Mouse (Mus musculus) right cerebral cortex, postnatal 25 days (tissue): ENCODE measurements around the gene Alg11.

Experiments used
- DNase-seq: peaks from one replicate; pipeline ENCODE4 v3.0.0; 2022

The Alg11 gene

DNA sequence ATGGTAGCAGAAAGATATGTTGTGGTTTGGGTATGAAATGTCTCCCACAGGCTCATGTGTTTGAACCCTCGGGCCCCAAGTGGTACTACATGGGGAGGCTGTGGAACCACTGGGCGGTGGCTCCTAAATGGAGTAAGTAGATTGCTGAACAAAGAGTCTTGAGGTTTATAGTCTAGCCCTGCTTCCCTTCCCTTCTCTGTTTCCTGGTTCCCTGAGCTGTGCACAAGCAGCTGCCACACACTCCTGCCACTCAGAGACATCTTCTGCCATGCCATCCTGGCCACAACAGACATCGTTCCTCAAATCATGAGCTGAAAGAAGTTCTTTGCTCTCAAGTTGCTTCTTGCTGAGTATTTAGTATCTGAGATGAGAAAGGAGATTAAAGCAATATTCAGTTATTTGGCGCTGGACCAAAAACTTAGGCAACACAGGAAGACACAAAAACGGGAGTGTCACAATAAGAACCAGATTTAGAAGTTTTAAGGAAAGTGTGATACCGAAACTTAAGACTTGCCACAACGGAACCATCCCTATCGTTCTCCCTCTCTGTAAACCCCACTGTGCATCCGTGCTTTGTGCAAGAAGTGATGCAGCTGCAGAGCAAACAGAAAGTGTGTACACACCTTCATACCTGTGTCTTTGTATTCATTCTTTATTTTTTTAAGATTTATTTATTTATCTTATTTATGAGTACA lies 18.9 kb downstream of the Alg11 start:
- no peak for DNase-seq

GRCm38 (mm10) chr8:22089226-22089625 lies 28.7 kb downstream of the Alg11 start:
- DNase-seq = no peak

GRCm38 (mm10) chr8:22091568-22091967 lies 31.0 kb downstream of the Alg11 start:
- no peak for DNase-seq

- DNase-seq = no peak
These were observed 46.5 kb downstream of the Alg11 start for GRCm38 (mm10) chr8:22107020-22107419.
